Mouse (Mus musculus): ENCODE results near the gene Asic1. TPM values are rescaled to one million over a fixed set of nuclear protein-coding genes. Genes with fewer than 3 reads are reported as not detected.

Gene Asic1
- polyA plus RNA-seq, 1 experiment from 2014 or later, result 62.6 TPM

DNA sequence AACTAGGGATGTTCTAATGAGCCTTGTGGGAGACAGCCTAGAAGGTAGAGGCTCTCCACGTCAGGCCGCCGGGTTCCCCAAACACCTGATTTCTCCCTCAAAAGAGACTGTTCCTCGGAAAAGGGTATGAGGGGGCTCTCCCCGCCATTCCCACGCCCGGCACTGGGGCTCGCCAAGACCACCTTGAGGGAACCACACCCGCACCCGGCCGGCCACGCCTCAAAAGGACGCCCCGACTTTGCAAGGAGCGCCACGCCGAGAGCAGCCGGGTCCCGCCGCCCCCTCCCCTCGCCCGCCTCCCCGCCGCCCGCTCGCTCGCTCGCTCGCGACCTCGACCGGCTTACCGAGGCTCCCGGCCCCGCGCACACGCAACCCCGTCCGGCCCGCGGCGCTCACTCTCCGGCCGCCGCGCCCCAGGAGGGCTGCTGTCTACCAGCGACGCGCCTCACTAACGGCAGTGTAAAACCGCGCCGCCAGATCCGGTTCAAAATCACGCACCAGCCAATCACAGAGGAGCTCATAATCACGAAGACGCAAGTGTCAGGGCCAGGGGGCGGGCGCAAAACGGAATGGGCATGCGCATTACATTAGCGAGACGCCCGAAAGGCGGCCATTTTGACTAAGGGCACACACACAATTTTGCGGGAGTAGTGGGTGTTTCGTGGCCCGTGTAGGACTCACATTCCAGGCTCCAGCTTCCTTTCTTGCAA, 18.9 kb upstream of the Asic1 start, which contains the start of gene Racgap1:
Gene Racgap1 (minus strand): TSS at position 494 of the 710 bp plus-strand sequence.
- Histone ChIP-seq H3K4me1 (peaks cover 66% of the 10 kb centered on the region), H3K4me3 (peak within 1 kb of the TSS; percentile 84), H3K4me2 (replicated peaks) (peak within 1 kb of the TSS; percentile 86), H3K9ac (peak within 1 kb of the TSS; percentile 83), H3K27ac (no peak within 1 kb of the TSS), H3K36me3 (no peaks in the 10 kb centered on the region), H3K27me3 (replicated peaks) (peaks cover 16% of the 10 kb centered on the region), H3K9me3 (no peaks in the 10 kb centered on the region)
- peak; percentile 87 for ATAC-seq (ENCODE audit: low FRiP score, low read depth)
- under 1% methylated on average over 56 of the region's 68 CpGs for WGBS

GRCm38 (mm10) chr15:99651984-99652872, 17.9 kb upstream of the Asic1 start:
- 78% methylated on average over 10 of the region's 10 CpGs for WGBS
- Histone ChIP-seq H3K36me3 (no peaks in the 10 kb centered on the region), H3K4me2 (replicated peaks) (peak overlapping the region; percentile 86), H3K9me3 (no peaks in the 10 kb centered on the region), H3K4me1 (peaks cover 59% of the 10 kb centered on the region), H3K27ac (no peak overlapping the region), H3K4me3 (no peak overlapping the region), H3K9ac (no peak overlapping the region; the same call in 1 of the 2 replicates), H3K27me3 (replicated peaks) (peaks cover 16% of the 10 kb centered on the region)
- ATAC-seq (ENCODE audit: low FRiP score, low read depth), result no peak

- Histone ChIP-seq H3K36me3 (no peaks in the 10 kb centered on the region), H3K9ac (no peak overlapping the region), H3K27ac (no peak overlapping the region), H3K27me3 (replicated peaks) (peaks cover 16% of the 10 kb centered on the region), H3K4me3 (peak overlapping the region; percentile 18; the same call in 1 of the 2 replicates), H3K4me2 (replicated peaks) (peak overlapping the region; percentile 54), H3K9me3 (no peaks in the 10 kb centered on the region), H3K4me1 (peaks cover 49% of the 10 kb centered on the region)
- no peak for ATAC-seq (ENCODE audit: low FRiP score, low read depth)
- 5% methylated on average over 8 of the region's 8 CpGs for WGBS
Observed at GRCm38 (mm10) chr15:99653291-99653690, 16.9 kb upstream of the Asic1 start.

GRCm38 (mm10) chr15:99653876-99654275, 16.3 kb upstream of the Asic1 start:
- H3K36me3 ChIP-seq, result no peaks in the 10 kb centered on the region
- H3K9ac ChIP-seq, result peak overlapping the region; percentile 44; the same call in 1 of the 2 replicates
- peaks cover 45% of the 10 kb centered on the region for H3K4me1 ChIP-seq
- H3K27ac ChIP-seq, result no peak overlapping the region
- H3K27me3 ChIP-seq (replicated peaks), result peaks cover 16% of the 10 kb centered on the region
- no peaks in the 10 kb centered on the region for H3K9me3 ChIP-seq
- H3K4me3 ChIP-seq, result peak overlapping the region; percentile 18; the same call in 1 of the 2 replicates
- peak overlapping the region; percentile 54 for H3K4me2 ChIP-seq (replicated peaks)
- WGBS, result 3% methylated on average over 21 of the region's 21 CpGs
- no peak for ATAC-seq (ENCODE audit: low FRiP score, low read depth)

DNA sequence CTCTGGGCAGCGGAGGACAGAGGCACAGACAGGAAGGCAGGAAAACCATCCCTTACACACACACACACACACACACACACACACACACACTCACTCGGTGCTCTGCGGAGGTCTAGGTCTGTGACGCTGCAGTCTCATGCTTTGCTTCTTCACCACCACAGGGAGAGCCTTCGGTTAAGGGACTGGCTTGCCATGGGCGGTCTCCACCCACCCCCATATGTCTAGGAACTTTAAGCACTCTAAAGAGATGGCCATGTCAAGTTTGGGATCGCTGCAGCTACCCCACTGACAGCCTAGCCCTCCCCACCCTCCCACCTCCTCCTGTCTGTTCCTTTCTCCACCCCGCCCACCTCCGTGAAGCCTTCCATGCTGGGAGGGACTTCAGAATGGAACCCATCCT, 14.2 kb upstream of the Asic1 start:
- Histone ChIP-seq H3K27ac (peak overlapping the region; percentile 32; the same call in 1 of the 2 replicates), H3K4me1 (peaks cover 26% of the 10 kb centered on the region), H3K4me3 (no peak overlapping the region), H3K4me2 (replicated peaks) (peak overlapping the region; percentile 14; the same call in 1 of the 2 replicates), H3K36me3 (no peaks in the 10 kb centered on the region), H3K27me3 (replicated peaks) (peaks cover 16% of the 10 kb centered on the region), H3K9me3 (no peaks in the 10 kb centered on the region), H3K9ac (0 out of 2 replicates have a peak overlapping the region, but pooled peaks have one; percentile 1)
- no peak for ATAC-seq (ENCODE audit: low FRiP score, low read depth)
- 41% methylated on average over 9 of the region's 9 CpGs for WGBS

DNA sequence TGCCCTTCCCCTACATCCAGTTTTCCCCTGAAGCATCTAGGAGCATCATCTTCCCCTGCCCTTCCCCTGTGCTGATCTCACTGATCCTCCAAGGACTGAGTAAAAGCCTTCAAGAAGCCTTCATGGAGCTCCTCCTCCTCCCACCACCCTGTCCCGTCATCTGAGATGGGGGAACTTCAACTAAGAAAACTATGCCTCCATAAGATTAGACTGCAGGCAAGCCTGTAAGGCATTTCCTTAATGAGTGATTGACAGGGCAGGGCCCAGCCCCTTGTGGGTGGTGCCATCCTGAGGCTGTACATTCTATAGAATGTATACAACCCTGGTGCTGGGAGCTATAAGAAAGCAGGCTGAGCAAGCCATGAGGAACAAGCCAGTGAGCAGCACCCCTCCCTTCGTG, 11.7 kb upstream of the Asic1 start:
- Histone ChIP-seq H3K4me2 (replicated peaks) (no peak overlapping the region), H3K27ac (no peak overlapping the region), H3K9me3 (no peaks in the 10 kb centered on the region), H3K27me3 (replicated peaks) (peaks cover 16% of the 10 kb centered on the region), H3K4me1 (peaks cover 16% of the 10 kb centered on the region), H3K4me3 (no peak overlapping the region), H3K9ac (no peak overlapping the region), H3K36me3 (no peaks in the 10 kb centered on the region)
- no peak for ATAC-seq (ENCODE audit: low FRiP score, low read depth)
- WGBS, result 55% methylated on average over 2 of the region's 2 CpGs

GRCm38 (mm10) chr15:99661121-99661830, 8.9 kb upstream of the Asic1 start:
- ATAC-seq (ENCODE audit: low FRiP score, low read depth), result no peak

DNA sequence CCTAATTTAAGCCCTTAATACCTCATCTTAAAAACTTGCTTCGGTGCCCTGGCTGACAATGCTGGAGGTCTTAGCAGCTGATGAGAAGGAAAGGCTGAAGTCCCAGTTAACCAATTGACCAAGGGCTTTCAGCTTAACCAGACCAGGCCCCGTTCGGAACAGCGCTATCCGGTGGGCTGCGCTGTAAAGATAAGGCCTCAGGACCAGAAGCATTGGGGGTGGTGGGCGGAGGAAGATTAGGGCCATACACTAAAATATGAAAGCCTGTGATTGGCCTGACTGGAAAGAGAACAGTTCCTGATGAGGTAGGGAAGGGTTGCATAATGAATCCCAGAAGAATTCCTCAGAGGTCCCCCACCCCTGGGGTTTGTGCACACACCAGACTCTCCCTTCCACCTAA, 7.8 kb upstream of the Asic1 start:
- 61% methylated on average over 7 of the region's 7 CpGs for WGBS
- H3K36me3 ChIP-seq, result no peaks in the 10 kb centered on the region
- no peak overlapping the region for H3K4me3 ChIP-seq
- no peak for ATAC-seq (ENCODE audit: low FRiP score, low read depth)
- peaks cover 29% of the 10 kb centered on the region for H3K4me1 ChIP-seq
- 0 out of 2 replicates have a peak, but pooled peaks cover 3% of the 10 kb centered on the region for H3K27me3 ChIP-seq (replicated peaks)
- no peak overlapping the region for H3K27ac ChIP-seq
- H3K9ac ChIP-seq, result no peak overlapping the region
- no peaks in the 10 kb centered on the region for H3K9me3 ChIP-seq
- H3K4me2 ChIP-seq (replicated peaks), result no peak overlapping the region

More at GRCm38 (mm10) chr15:99661121-99661830, 8.9 kb upstream of the Asic1 start:
- no peak overlapping the region for H3K9ac ChIP-seq
- H3K36me3 ChIP-seq, result no peaks in the 10 kb centered on the region
- H3K4me3 ChIP-seq, result no peak overlapping the region
- no peaks in the 10 kb centered on the region for H3K27me3 ChIP-seq (replicated peaks)
- H3K27ac ChIP-seq, result no peak overlapping the region
- no peaks in the 10 kb centered on the region for H3K9me3 ChIP-seq
- 93% methylated on average over 15 of the region's 15 CpGs for WGBS
- H3K4me1 ChIP-seq, result peaks cover 29% of the 10 kb centered on the region
- H3K4me2 ChIP-seq (replicated peaks), result no peak overlapping the region

GRCm38 (mm10) chr15:99663964-99664599, 6.1 kb upstream of the Asic1 start:
- H3K9ac ChIP-seq, result peak overlapping the region; percentile 64
- H3K27ac ChIP-seq, result peak overlapping the region; percentile 79
- H3K4me1 ChIP-seq, result peaks cover 35% of the 10 kb centered on the region
- no peaks in the 10 kb centered on the region for H3K9me3 ChIP-seq
- 0 out of 2 replicates have a peak, but pooled peaks cover 3% of the 10 kb centered on the region for H3K27me3 ChIP-seq (replicated peaks)
- WGBS, result 6% methylated on average over 17 of the region's 17 CpGs
- H3K36me3 ChIP-seq, result no peaks in the 10 kb centered on the region
- H3K4me2 ChIP-seq (replicated peaks), result peak overlapping the region; percentile 74
- peak; percentile 35; the same call in 1 of the 2 replicates for ATAC-seq (ENCODE audit: low FRiP score, low read depth)
- peak overlapping the region; percentile 34 for H3K4me3 ChIP-seq

GRCm38 (mm10) chr15:99664600-99665451, 5.3 kb upstream of the Asic1 start:
- H3K27me3 ChIP-seq (replicated peaks), result peaks cover 8% of the 10 kb centered on the region; the same call in 1 of the 2 replicates

More at GRCm38 (mm10) chr15:99664600-99665451, 5.3 kb upstream of the Asic1 start:
- H3K4me2 ChIP-seq (replicated peaks), result peak overlapping the region; percentile 74
- H3K9me3 ChIP-seq, result no peaks in the 10 kb centered on the region
- peaks cover 41% of the 10 kb centered on the region for H3K4me1 ChIP-seq
- peak overlapping the region; percentile 79 for H3K27ac ChIP-seq
- peak overlapping the region; percentile 34 for H3K4me3 ChIP-seq
- under 1% methylated on average over 52 of the region's 52 CpGs for WGBS
- no peaks in the 10 kb centered on the region for H3K36me3 ChIP-seq
- ATAC-seq (ENCODE audit: low FRiP score, low read depth), result peak; percentile 38
- H3K9ac ChIP-seq, result peak overlapping the region; percentile 64
